Mouse (Mus musculus) natural killer cell, adult 2 months (primary cell): ENCODE measurements around the gene Fam114a2.
A peak's percentile ranks its signal among the peaks of the same experiment; 100 is the strongest.
"Not testable (repeated sequence)": the region's sequence is repeated elsewhere in the genome, so short reads cannot be mapped to it uniquely, and the experiment has no call there.

Experiments
- DNase-seq, 2 experiments: peaks; one replicate each; pipeline ENCODE4 v3.0.0; 2022; ENCODE audit warnings: low spot score in 2 of 2

Fam114a2 gene

GRCm38 (mm10) chr11:57518091-57518750 lies at the start of gene Fam114a2, which contains the start of gene Mfap3:
TSS of gene Fam114a2 (minus strand) at chr11:57518617.
TSS of gene Mfap3 (plus strand) at chr11:57518664.
- peak; percentile 87 to 92 for DNase-seq

- no peak for DNase-seq
Observed at GRCm38 (mm10) chr11:57566091-57567035, 47.9 kb upstream of the Fam114a2 start.

GRCm38 (mm10) chr11:57564564-57564963 lies 46.1 kb upstream of the Fam114a2 start:
- DNase-seq: no peak

GRCm38 (mm10) chr11:57557936-57558335 lies 39.5 kb upstream of the Fam114a2 start:
- not testable (repeated sequence) for DNase-seq

GRCm38 (mm10) chr11:57553015-57553780 lies 34.8 kb upstream of the Fam114a2 start:
- DNase-seq: no peak

GRCm38 (mm10) chr11:57551016-57551415 lies 32.6 kb upstream of the Fam114a2 start:
- no peak for DNase-seq

GRCm38 (mm10) chr11:57550230-57550629 lies 31.8 kb upstream of the Fam114a2 start:
- DNase-seq: no peak

- DNase-seq: peak; percentile 45 to 70
Observed at GRCm38 (mm10) chr11:57548618-57549550, 30.5 kb upstream of the Fam114a2 start.

- DNase-seq: no peak
Observed at GRCm38 (mm10) chr11:57540681-57541080, 22.3 kb upstream of the Fam114a2 start.

- DNase-seq: no peak
Observed at GRCm38 (mm10) chr11:57539841-57540418, 21.5 kb upstream of the Fam114a2 start.

GRCm38 (mm10) chr11:57535912-57536311 lies 17.5 kb upstream of the Fam114a2 start:
- no peak for DNase-seq

GRCm38 (mm10) chr11:57532306-57532705 lies 13.9 kb upstream of the Fam114a2 start:
- no peak for DNase-seq

- no peak for DNase-seq
Observed at GRCm38 (mm10) chr11:57531300-57531950, 13.0 kb upstream of the Fam114a2 start.

GRCm38 (mm10) chr11:57529111-57529510 lies 10.7 kb upstream of the Fam114a2 start:
- DNase-seq: no peak

GRCm38 (mm10) chr11:57527506-57527905 lies 9.1 kb upstream of the Fam114a2 start:
- no peak for DNase-seq

GRCm38 (mm10) chr11:57525900-57526299 lies 7.5 kb upstream of the Fam114a2 start:
- DNase-seq: no peak

- DNase-seq: no peak
Observed at GRCm38 (mm10) chr11:57524597-57524996, 6.2 kb upstream of the Fam114a2 start.

- no peak for DNase-seq
Observed at GRCm38 (mm10) chr11:57523418-57523817, 5.0 kb upstream of the Fam114a2 start.

GRCm38 (mm10) chr11:57522046-57522445 lies 3.6 kb upstream of the Fam114a2 start:
- no peak for DNase-seq

GRCm38 (mm10) chr11:57521206-57521605 lies 2.8 kb upstream of the Fam114a2 start:
- DNase-seq: no peak
